Mouse (Mus musculus) midbrain, embryonic 16.5 days (tissue): ENCODE data around the gene Pla2g2e. TPM values are rescaled to one million over a fixed set of nuclear protein-coding genes. Genes with fewer than 3 reads are reported as not detected.

Experiments
- ATAC-seq: fragments of 200-750 bp; cut with Nextera tagmentation; 2 replicates; pipeline ENCODE4 v1.8.0; 2017; ENCODE audit warnings: moderate TSS enrichment
- H3K27ac ChIP-seq: fragments of 300-500 bp; sonication (generic); 2 replicates; pipeline ENCODE4 v1.5.1; 2014; ENCODE audit warnings: mild to moderate bottlenecking, low read length, mixed read lengths
- H3K27me3 ChIP-seq: fragments of 300-500 bp; sonication (generic); 2 replicates; pipeline ENCODE4 v1.6.1; 2014; ENCODE audit warnings: low read depth, low read length, mixed read lengths; ENCODE audit not compliant: control insufficient read depth, insufficient read depth
- H3K36me3 ChIP-seq: fragments of 300-500 bp; sonication (generic); 2 replicates; pipeline ENCODE4 v1.6.1; 2014; ENCODE audit warnings: mild to moderate bottlenecking, low read length, moderate library complexity, mixed read lengths; ENCODE audit not compliant: control insufficient read depth, insufficient read depth
- H3K4me1 ChIP-seq: fragments of 300-500 bp; sonication (generic); 2 replicates; pipeline ENCODE4 v1.6.1; 2014; ENCODE audit warnings: mild to moderate bottlenecking, low read length, mixed read lengths; ENCODE audit not compliant: control insufficient read depth, insufficient read depth
- H3K4me2 ChIP-seq: fragments of 300-500 bp; sonication (generic); 2 replicates; pipeline ENCODE4 v1.6.1; 2014; ENCODE audit warnings: mild to moderate bottlenecking, low read length, mixed read lengths
- H3K4me3 ChIP-seq: fragments of 300-500 bp; sonication (generic); 2 replicates; pipeline ENCODE4 v1.5.1; 2014; ENCODE audit warnings: low read depth, mild to moderate bottlenecking, low read length, moderate library complexity, mixed read lengths
- H3K9ac ChIP-seq: fragments of 300-500 bp; sonication (generic); 2 replicates; pipeline ENCODE4 v1.6.1; 2014; ENCODE audit warnings: low read depth, low read length, mixed read lengths
- H3K9me3 ChIP-seq: fragments of 300-500 bp; sonication (generic); replicated peaks from 2 replicates; pipeline ENCODE4 v1.6.1; 2014; ENCODE audit warnings: mild to moderate bottlenecking, low read length, mixed read lengths; ENCODE audit not compliant: control insufficient read depth, poor library complexity, severe bottlenecking
- WGBS: fragments of 180-500 bp; shearing (Covaris S2); extraction: QIAGEN DNeasy Blood & Tissue Kit; methylation state at CpG from one replicate; pipeline ENCODE4 v1.1.7; 2014; 5-methylcytosine and 5-hydroxymethylcytosine counted together
- polyA plus RNA-seq: library from polyadenylated mRNA; unstranded; fragments of >200 nt; fragmentation: Nextera tagmentation; extraction: Ambion mirVana; gene quantifications from 2 replicates; pipeline ENCODE4 v1.2.1, GENCODE M21; 2015

Pla2g2e gene
- polyA plus RNA-seq, 1 experiment from 2014 or later = not detected

- H3K4me2 ChIP-seq = peak overlapping the region; percentile 68
- no peak overlapping the region for H3K27ac ChIP-seq
- H3K27me3 ChIP-seq = no peaks in the 10 kb centered on the region; the same call in 1 of the 2 replicates
- 3% methylated on average over 11 of the region's 11 CpGs for WGBS
- ATAC-seq = peak; percentile 88
- H3K9me3 ChIP-seq = no peaks in the 10 kb centered on the region
- peak overlapping the region; percentile 57 for H3K9ac ChIP-seq
- H3K4me3 ChIP-seq = peak overlapping the region; percentile 40
- peaks cover 9% of the 10 kb centered on the region for H3K4me1 ChIP-seq
- H3K36me3 ChIP-seq = no peaks in the 10 kb centered on the region
Observed at GRCm38 (mm10) chr4:138922131-138922459, 44.4 kb downstream of the Pla2g2e start.

GRCm38 (mm10) chr4:138925561-138925960, 47.8 kb downstream of the Pla2g2e start:
- H3K4me3 ChIP-seq = no peak overlapping the region
- H3K27me3 ChIP-seq = no peaks in the 10 kb centered on the region
- H3K27ac ChIP-seq = no peak overlapping the region
- no peaks in the 10 kb centered on the region for H3K9me3 ChIP-seq
- H3K9ac ChIP-seq = no peak overlapping the region
- 66% methylated on average over 2 of the region's 2 CpGs for WGBS
- no peak overlapping the region for H3K4me2 ChIP-seq
- no peaks in the 10 kb centered on the region for H3K36me3 ChIP-seq
- no peak for ATAC-seq
- peaks cover 9% of the 10 kb centered on the region for H3K4me1 ChIP-seq

Other genes starting within 250 kb of the Pla2g2e start
- 2.3 and 2.8 TPM in 2 replicates for gene Vwa5b1, start 242.1 kb upstream of the Pla2g2e start, polyA plus RNA-seq
- gene Pla2g2c, start 153.2 kb upstream of the Pla2g2e start, polyA plus RNA-seq = 0.25 and 0.30 TPM in 2 replicates
- gene Ubxn10, start 140.8 kb upstream of the Pla2g2e start, polyA plus RNA-seq = 4.7 and 5.4 TPM in 2 replicates
- gene Pla2g2f, start 120.3 kb upstream of the Pla2g2e start, polyA plus RNA-seq = 0.11 TPM in 1 of 2 replicates, not detected in the other
- 0.20 TPM in 1 of 2 replicates, not detected in the other for gene Pla2g2d, start 102.2 kb upstream of the Pla2g2e start, polyA plus RNA-seq
- 0.79 and 1.1 TPM in 2 replicates for gene Pla2g5, start 14.5 kb upstream of the Pla2g2e start, polyA plus RNA-seq
- gene Gm13030, start 4.0 kb upstream of the Pla2g2e start, polyA plus RNA-seq = not detected in 2 replicates
- 2.3 and 2.4 TPM in 2 replicates for gene Otud3, start 36.0 kb downstream of the Pla2g2e start, polyA plus RNA-seq
- gene Rnf186, start 89.2 kb downstream of the Pla2g2e start, polyA plus RNA-seq = not detected in 2 replicates
- 0.62 and 0.84 TPM in 2 replicates for gene Tmco4, start 94.9 kb downstream of the Pla2g2e start, polyA plus RNA-seq
- gene Htr6, start 197.6 kb downstream of the Pla2g2e start, polyA plus RNA-seq = 0.30 and 0.51 TPM in 2 replicates
- gene Nbl1, start 215.1 kb downstream of the Pla2g2e start, polyA plus RNA-seq = 28.7 and 30.6 TPM in 2 replicates